Mouse (Mus musculus): ENCODE data around the gene Nfyb.

Nfyb gene

GRCm38 (mm10) chr10:82742578-82742977, 21.4 kb downstream of the Nfyb start:
- no peak for DNase-seq

GRCm38 (mm10) chr10:82741876-82742275, 22.1 kb downstream of the Nfyb start:
- DNase-seq = no peak

- no peak for DNase-seq
Measured at GRCm38 (mm10) chr10:82741354-82741753, 22.6 kb downstream of the Nfyb start.

- DNase-seq = no peak
Measured at GRCm38 (mm10) chr10:82699296-82699941, 64.5 kb downstream of the Nfyb start.

GRCm38 (mm10) chr10:82698712-82699261, 65.2 kb downstream of the Nfyb start:
- DNase-seq = peak; percentile 93
